Mouse (Mus musculus) forebrain, embryonic 14.5 days (tissue): ENCODE results near the gene Cant1. TPM values are rescaled to one million over a fixed set of nuclear protein-coding genes. Genes with fewer than 3 reads are reported as not detected.

Experiments
- ATAC-seq: fragments of 200-750 bp; cut with Nextera tagmentation; 2 replicates; pipeline ENCODE4 v1.8.0; 2017; ENCODE audit warnings: mild to moderate bottlenecking, moderate library complexity
- DNase-seq: peaks from one replicate; pipeline ENCODE4 v3.0.0-alpha.2; 2015; ENCODE audit warnings: low spot score
- H3K27ac ChIP-seq: fragments of 300-500 bp; sonication (generic); 2 replicates; pipeline ENCODE4 v1.5.1; 2014; ENCODE audit warnings: low read depth, mild to moderate bottlenecking, control low read depth, low read length, moderate library complexity
- H3K27me3 ChIP-seq: fragments of 300-500 bp; sonication (generic); replicated peaks from 2 replicates; pipeline ENCODE4 v1.6.1; 2014; ENCODE audit warnings: low read length, control low read depth, mixed read lengths; ENCODE audit not compliant: control insufficient read depth, insufficient read depth
- H3K36me3 ChIP-seq: fragments of 300-500 bp; sonication (generic); 2 replicates; pipeline ENCODE4 v1.6.1; 2014; ENCODE audit warnings: low read length, control low read depth; ENCODE audit not compliant: control insufficient read depth, insufficient read depth
- H3K4me1 ChIP-seq: fragments of 300-500 bp; sonication (generic); 2 replicates; pipeline ENCODE4 v1.6.1; 2014; ENCODE audit warnings: antibody characterized with exemption, low read length, control low read depth; ENCODE audit not compliant: control insufficient read depth, insufficient read depth
- H3K4me2 ChIP-seq: fragments of 300-500 bp; sonication (generic); 2 replicates; pipeline ENCODE4 v1.6.1; 2014; ENCODE audit warnings: mild to moderate bottlenecking, control low read depth, low read length
- H3K4me3 ChIP-seq: fragments of 300-500 bp; sonication (generic); 2 replicates; pipeline ENCODE4 v1.5.1; 2014; ENCODE audit warnings: low read depth, low read length, control low read depth
- H3K9ac ChIP-seq: fragments of 300-500 bp; sonication (generic); 2 replicates; pipeline ENCODE4 v1.6.1; 2014; ENCODE audit warnings: mild to moderate bottlenecking, low read length, control low read depth, moderate library complexity
- H3K9me3 ChIP-seq: fragments of 300-500 bp; sonication (generic); replicated peaks from 2 replicates; pipeline ENCODE4 v1.6.1; 2016; ENCODE audit warnings: low read length, control low read depth, mixed read lengths; ENCODE audit not compliant: control insufficient read depth
- WGBS: fragments of 180-500 bp; shearing (Covaris S2); extraction: QIAGEN DNeasy Blood & Tissue Kit; methylation state at CpG from one replicate; pipeline ENCODE4 v1.1.7; 2014; 5-methylcytosine and 5-hydroxymethylcytosine counted together
- polyA plus RNA-seq: library from polyadenylated mRNA; unstranded; fragments of >200 nt; fragmentation: Nextera tagmentation; extraction: Ambion mirVana; gene quantifications from 2 replicates; pipeline ENCODE4 v1.2.1, GENCODE M21; 2014

The Cant1 gene
- polyA plus RNA-seq, 1 experiment from 2014 or later, result 22.8 TPM

GRCm38 (mm10) chr11:118375006-118375405, 43.9 kb downstream of the Cant1 start:
- DNase-seq, result peak; percentile 58
- Histone ChIP-seq H3K4me3 (no peak overlapping the region), H3K4me1 (peaks cover 5% of the 10 kb centered on the region; the same call in 1 of the 2 replicates), H3K27ac (no peak overlapping the region), H3K9ac (no peak overlapping the region), H3K27me3 (no peaks in the 10 kb centered on the region), H3K9me3 (no peaks in the 10 kb centered on the region), H3K4me2 (no peak overlapping the region), H3K36me3 (no peaks in the 10 kb centered on the region)
- 0 out of 2 replicates have a peak, but pooled peaks have one; percentile 32 for ATAC-seq

GRCm38 (mm10) chr11:118374506-118374905, 44.4 kb downstream of the Cant1 start:
- Histone ChIP-seq H3K9me3 (no peaks in the 10 kb centered on the region), H3K4me2 (no peak overlapping the region), H3K4me3 (no peak overlapping the region), H3K4me1 (peaks cover 5% of the 10 kb centered on the region; the same call in 1 of the 2 replicates), H3K27me3 (no peaks in the 10 kb centered on the region), H3K9ac (no peak overlapping the region), H3K36me3 (no peaks in the 10 kb centered on the region), H3K27ac (no peak overlapping the region)
- ATAC-seq (no peak), DNase-seq (no peak)
- WGBS, result 72% methylated on average over 5 of the region's 5 CpGs

GRCm38 (mm10) chr11:118372641-118373040, 46.2 kb downstream of the Cant1 start:
- H3K27ac ChIP-seq, result no peak overlapping the region
- peaks cover 5% of the 10 kb centered on the region; the same call in 1 of the 2 replicates for H3K4me1 ChIP-seq
- no peaks in the 10 kb centered on the region for H3K27me3 ChIP-seq
- no peak overlapping the region for H3K4me3 ChIP-seq
- no peak overlapping the region for H3K9ac ChIP-seq
- H3K9me3 ChIP-seq, result no peaks in the 10 kb centered on the region
- no peak for ATAC-seq
- 51% methylated on average over 7 of the region's 7 CpGs for whole genome bisulfite sequencing
- no peaks in the 10 kb centered on the region for H3K36me3 ChIP-seq
- H3K4me2 ChIP-seq, result no peak overlapping the region
- no peak for DNase-seq

- no peak overlapping the region for H3K4me3 ChIP-seq
- no peaks in the 10 kb centered on the region for H3K36me3 ChIP-seq
- 92% methylated on average over 7 of the region's 7 CpGs for WGBS
- peaks cover 5% of the 10 kb centered on the region; the same call in 1 of the 2 replicates for H3K4me1 ChIP-seq
- DNase-seq (no peak), ATAC-seq (no peak)
- H3K4me2 ChIP-seq, result no peak overlapping the region
- no peaks in the 10 kb centered on the region for H3K9me3 ChIP-seq
- no peaks in the 10 kb centered on the region for H3K27me3 ChIP-seq
- H3K9ac ChIP-seq, result no peak overlapping the region
- H3K27ac ChIP-seq, result no peak overlapping the region
Measured at GRCm38 (mm10) chr11:118371876-118372275, 47.0 kb downstream of the Cant1 start.

- no peak for ATAC-seq
- no peak for DNase-seq
- WGBS, result 78% methylated on average over 8 of the region's 8 CpGs
Measured at GRCm38 (mm10) chr11:118369657-118370056, 49.2 kb downstream of the Cant1 start.

GRCm38 (mm10) chr11:118369251-118369650, 49.6 kb downstream of the Cant1 start:
- H3K27me3 ChIP-seq, result no peaks in the 10 kb centered on the region
- no peak overlapping the region for H3K4me2 ChIP-seq
- H3K27ac ChIP-seq, result no peak overlapping the region
- no peaks in the 10 kb centered on the region for H3K4me1 ChIP-seq
- 85% methylated on average over 5 of the region's 5 CpGs for WGBS
- no peaks in the 10 kb centered on the region for H3K9me3 ChIP-seq
- H3K4me3 ChIP-seq, result no peak overlapping the region
- H3K36me3 ChIP-seq, result no peaks in the 10 kb centered on the region
- ATAC-seq, result no peak
- no peak for DNase-seq
- no peak overlapping the region for H3K9ac ChIP-seq

More at GRCm38 (mm10) chr11:118369657-118370056, 49.2 kb downstream of the Cant1 start:
- no peaks in the 10 kb centered on the region for H3K36me3 ChIP-seq
- no peak overlapping the region for H3K27ac ChIP-seq
- H3K4me1 ChIP-seq, result no peaks in the 10 kb centered on the region
- no peaks in the 10 kb centered on the region for H3K27me3 ChIP-seq
- H3K4me3 ChIP-seq, result no peak overlapping the region
- no peaks in the 10 kb centered on the region for H3K9me3 ChIP-seq
- H3K4me2 ChIP-seq, result no peak overlapping the region
- H3K9ac ChIP-seq, result no peak overlapping the region

GRCm38 (mm10) chr11:118368330-118368729, 50.6 kb downstream of the Cant1 start:
- Histone ChIP-seq H3K27ac (no peak overlapping the region), H3K9ac (no peak overlapping the region), H3K4me1 (no peaks in the 10 kb centered on the region), H3K9me3 (no peaks in the 10 kb centered on the region), H3K4me3 (no peak overlapping the region), H3K36me3 (no peaks in the 10 kb centered on the region), H3K27me3 (no peaks in the 10 kb centered on the region), H3K4me2 (no peak overlapping the region)
- no peak for ATAC-seq
- WGBS, result 64% methylated on average over 3 of the region's 3 CpGs
- DNase-seq, result no peak

GRCm38 (mm10) chr11:118366559-118366958, 52.3 kb downstream of the Cant1 start:
- no peak overlapping the region for H3K4me2 ChIP-seq
- WGBS, result 79% methylated on average over 8 of the region's 8 CpGs
- H3K27ac ChIP-seq, result no peak overlapping the region
- H3K4me1 ChIP-seq, result no peaks in the 10 kb centered on the region; the same call in 1 of the 2 replicates
- no peaks in the 10 kb centered on the region for H3K36me3 ChIP-seq
- no peaks in the 10 kb centered on the region for H3K27me3 ChIP-seq
- no peaks in the 10 kb centered on the region for H3K9me3 ChIP-seq
- no peak for DNase-seq
- ATAC-seq, result no peak
- no peak overlapping the region for H3K4me3 ChIP-seq
- no peak overlapping the region for H3K9ac ChIP-seq

- H3K9me3 ChIP-seq, result no peaks in the 10 kb centered on the region
- no peak for DNase-seq
- no peak overlapping the region for H3K27ac ChIP-seq
- no peak overlapping the region for H3K9ac ChIP-seq
- no peak overlapping the region for H3K4me3 ChIP-seq
- WGBS, result 72% methylated on average over 3 of the region's 3 CpGs
- H3K4me1 ChIP-seq, result no peaks in the 10 kb centered on the region; the same call in 1 of the 2 replicates
- H3K36me3 ChIP-seq, result no peaks in the 10 kb centered on the region
- H3K27me3 ChIP-seq, result no peaks in the 10 kb centered on the region
- no peak for ATAC-seq
- H3K4me2 ChIP-seq, result no peak overlapping the region
Measured at GRCm38 (mm10) chr11:118366108-118366507, 52.8 kb downstream of the Cant1 start.
